Mouse (Mus musculus): ENCODE results near the gene Nras.

GRCm38 (mm10) chr3:103075871-103076270 lies 17.8 kb downstream of the Nras start:
- TF ChIP-seq CTCF (IDR thresholded peaks at IDR 0.05; ENCODE audit: low read depth, low read length) (no peak), GATA1 (IDR thresholded peaks at IDR 0.05; ENCODE audit: borderline replicate concordance, low read length) (no peak), TAL1 (conservative IDR thresholded peaks at IDR 0.05; ENCODE audit: low read depth, low read length) (no peak)

All from G1E (cell line).